Mouse (Mus musculus) kidney, adult 9 months (tissue): ENCODE measurements around the gene Cks2.

Experiments used
- DNase-seq: peaks from one replicate; pipeline ENCODE4 v3.0.0; 2022

Cks2 gene

DNA sequence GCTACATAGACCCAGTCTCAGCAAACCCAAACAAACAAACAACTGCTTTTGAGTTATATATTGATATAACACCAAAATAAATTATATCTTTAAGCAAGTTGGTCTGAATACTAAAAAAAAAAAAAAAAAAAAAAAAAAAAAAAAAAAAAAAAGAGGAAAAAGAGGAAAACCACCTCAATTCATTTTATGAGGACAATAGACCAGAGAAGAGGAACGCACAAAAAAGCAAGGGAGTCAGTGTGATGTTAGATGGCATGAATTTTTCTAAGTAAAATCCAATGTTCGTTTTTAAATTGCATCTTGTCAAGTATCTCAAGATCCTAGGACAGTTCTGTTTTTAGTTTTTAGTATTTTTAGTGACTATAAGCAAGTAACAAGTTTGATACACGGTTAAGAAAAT lies 3.6 kb upstream of the Cks2 start:
- no peak for DNase-seq

GRCm38 (mm10) chr13:51642171-51642778 lies 2.8 kb upstream of the Cks2 start:
- DNase-seq, result peak; percentile 82

GRCm38 (mm10) chr13:51643924-51644828 lies 856 bp upstream of the Cks2 start:
- no peak for DNase-seq

- peak; percentile 71 for DNase-seq
Observed at GRCm38 (mm10) chr13:51645872-51646271, 840 bp downstream of the Cks2 start.

DNA sequence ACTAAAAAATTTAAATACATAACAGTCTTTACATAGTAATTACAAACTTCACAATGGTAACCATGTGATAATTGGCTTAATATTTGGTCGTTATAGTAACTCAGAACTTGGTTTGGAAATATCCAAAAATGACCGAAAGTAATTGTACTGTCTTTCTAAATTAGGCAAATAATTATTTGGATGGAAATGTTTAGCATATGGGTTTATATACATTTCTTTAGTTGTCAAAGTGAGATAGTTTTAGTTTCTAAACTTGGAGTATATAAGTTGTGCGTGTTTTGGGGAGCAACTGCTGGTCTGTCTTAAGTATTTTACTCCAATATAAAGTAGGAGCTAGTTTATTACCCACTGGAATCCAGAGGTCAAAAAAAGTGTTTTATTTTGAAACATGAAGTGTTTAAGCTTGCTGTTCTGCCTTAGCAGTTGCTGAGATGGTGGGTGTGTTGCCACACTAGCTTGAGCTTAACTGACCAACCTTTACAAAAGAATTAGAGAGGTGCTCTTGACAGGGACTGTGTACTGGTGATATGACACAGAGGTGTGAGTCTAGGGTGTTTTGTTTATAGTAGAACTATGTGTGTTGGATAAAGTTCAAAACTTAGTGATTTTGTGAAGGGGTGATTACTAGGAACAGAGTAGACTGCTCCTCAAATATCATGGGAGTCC lies 1.5 kb downstream of the Cks2 start:
- no peak for DNase-seq

- peak; percentile 89 for DNase-seq
Observed at GRCm38 (mm10) chr13:51647770-51648169, 2.7 kb downstream of the Cks2 start.

- DNase-seq, result no peak
Observed at GRCm38 (mm10) chr13:51648237-51648636, 3.2 kb downstream of the Cks2 start.

DNA sequence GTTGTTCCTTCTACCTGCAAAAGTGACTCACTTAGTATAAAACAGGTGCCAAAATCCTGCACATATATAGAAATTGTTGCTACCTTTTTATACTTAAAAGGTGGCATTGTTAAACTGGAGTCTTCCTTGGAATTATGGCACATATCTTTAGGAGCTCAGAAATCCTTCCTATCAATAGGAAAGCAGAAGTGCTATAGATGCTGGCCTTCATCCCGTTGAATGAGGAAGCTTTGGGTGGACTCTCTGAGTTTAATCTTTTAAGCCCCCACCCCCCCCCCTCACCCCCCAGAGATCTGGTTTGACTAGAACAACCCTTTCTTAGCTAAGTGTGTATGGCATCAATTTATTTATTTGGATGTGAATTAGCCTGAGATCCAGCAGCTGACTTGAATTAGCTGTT lies 4.7 kb downstream of the Cks2 start:
- no peak for DNase-seq

GRCm38 (mm10) chr13:51651408-51652064 lies 6.5 kb downstream of the Cks2 start, which contains the start of gene Secisbp2:
Gene Secisbp2 (plus strand): TSS chr13:51651697.
- DNase-seq, result peak; percentile 93

DNA sequence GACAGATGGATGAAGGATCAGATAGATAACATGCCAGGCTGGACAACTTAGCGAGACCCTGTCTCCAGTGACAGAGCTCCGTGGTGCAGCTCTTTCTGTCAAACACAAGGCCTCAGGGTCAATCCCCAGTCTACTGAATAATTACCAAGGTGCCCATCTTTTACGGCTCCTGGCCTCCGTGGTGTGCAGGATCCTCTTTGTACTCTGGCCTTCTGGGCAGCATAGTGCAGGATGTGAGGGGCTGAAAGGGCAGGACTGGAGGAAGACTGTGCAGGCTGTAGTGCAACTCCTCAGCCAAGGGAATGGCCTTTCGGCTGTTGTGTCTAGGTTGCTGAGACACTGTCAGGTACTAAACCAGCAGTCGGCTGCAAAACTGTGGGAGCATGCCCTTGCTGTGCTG lies 8.1 kb downstream of the Cks2 start:
- peak; percentile 51 for DNase-seq

GRCm38 (mm10) chr13:51653961-51654360 lies 8.9 kb downstream of the Cks2 start:
- DNase-seq, result no peak

DNA sequence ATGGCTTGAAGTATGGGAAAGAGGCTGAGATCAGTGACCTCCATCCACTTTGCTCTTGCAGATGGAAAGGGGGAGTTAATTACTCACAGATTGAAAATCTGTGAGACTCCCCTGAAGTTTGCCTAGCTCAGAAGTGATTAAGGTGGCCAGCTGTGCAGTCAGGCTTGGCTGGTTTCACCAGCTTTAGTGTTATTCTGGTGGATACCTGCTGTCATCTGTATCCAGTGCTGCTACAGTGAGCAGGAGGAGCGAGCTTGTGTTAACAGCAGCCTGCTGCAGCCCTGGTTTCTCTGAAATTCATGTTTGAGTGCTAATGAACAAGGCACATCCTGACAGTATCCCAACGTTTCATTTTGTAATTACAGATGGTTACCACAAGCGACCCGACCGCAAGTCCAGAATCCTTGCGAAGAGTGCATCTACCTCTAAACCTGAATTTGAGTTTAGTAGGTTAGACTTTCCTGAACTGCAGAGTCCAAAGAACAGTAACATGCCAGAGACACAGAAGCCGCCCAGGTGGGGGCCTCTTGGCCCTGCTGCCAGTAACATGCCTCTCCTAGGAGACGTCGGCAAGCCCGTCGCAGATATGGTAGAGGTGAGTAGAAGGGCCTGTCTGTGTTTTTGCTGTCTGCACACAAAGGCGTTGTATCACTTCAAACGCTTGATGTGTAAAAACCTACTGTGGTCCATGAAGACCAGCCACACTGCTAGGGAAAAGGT lies 11.6 kb downstream of the Cks2 start:
- peak; percentile 74 for DNase-seq

DNA sequence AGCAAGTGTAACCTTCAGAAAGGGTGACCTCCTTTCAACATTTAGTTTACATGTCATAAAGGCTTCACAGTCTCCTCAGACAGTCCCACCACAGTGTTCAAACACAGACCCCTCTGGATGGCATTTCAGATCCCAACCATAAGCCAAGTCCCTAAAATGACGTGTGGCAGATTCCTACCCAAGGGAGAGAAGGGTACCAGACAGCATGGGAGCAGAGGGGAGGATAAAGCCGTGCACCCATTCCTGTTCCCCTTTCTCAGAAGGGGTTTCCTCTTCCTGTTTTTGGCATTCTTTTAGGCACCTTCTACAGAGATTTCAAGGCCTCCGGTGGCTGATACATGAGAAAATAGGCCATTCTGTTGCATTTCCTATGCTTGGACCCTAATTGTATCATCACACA lies 13.1 kb downstream of the Cks2 start:
- no peak for DNase-seq

DNA sequence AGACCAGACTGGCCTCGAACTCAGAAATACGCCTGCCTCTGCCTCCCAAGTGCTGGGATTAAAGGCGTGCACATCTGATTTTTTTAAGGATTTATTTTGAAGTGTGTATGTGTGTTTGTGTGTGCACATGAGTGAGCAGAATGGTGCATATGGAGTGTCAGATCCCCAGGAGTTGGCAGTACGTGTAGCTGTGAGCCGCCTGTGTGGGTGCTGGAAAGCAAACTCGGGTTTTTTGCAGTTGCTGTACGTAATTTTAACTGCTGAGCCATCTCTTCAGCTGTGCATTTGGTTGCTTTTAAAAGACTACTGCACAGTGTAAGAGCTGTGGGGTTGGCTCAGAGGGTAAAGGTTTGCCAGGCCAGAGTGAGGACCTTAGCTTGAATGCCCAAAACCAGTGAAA lies 14.5 kb downstream of the Cks2 start:
- DNase-seq, result no peak

DNA sequence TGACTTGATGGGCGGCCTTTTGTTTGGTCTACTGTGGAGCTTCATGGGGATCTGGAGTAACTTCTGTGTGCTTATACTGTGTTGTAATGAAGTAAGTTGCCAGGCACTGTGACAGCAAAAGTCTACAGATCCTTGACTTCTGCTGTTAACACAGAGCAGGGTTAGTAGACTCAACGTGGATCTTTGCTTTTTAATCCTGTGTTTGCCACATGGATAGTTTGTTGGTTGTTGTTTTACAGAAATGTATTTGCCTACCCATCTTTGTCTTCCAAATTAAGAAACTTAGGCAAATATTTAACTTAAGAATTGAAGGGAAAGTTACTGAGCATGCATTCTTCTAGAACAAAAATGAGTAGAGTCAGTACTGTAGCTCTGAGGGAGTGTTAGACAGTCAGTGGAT lies 18.5 kb downstream of the Cks2 start:
- peak; percentile 79 for DNase-seq

DNA sequence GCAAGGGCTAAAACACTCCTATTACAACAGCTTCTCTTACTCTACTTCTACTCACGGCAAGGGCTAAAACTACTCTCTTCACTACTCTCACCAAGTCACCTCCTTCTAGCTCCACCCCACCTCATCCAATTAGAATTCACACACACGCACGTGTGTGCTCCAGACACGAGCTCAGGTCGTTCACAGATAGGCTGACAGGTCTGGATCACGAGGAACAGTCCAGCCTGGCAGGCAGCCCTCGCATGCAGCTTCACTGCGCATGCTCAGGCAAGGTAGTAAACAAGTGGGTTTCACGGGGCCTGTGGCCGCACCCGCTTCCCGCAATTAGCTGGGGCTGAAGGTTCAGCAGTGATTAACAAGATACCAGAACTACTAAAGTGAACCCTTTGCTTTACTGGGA lies 23.2 kb downstream of the Cks2 start:
- DNase-seq, result peak; percentile 68

DNA sequence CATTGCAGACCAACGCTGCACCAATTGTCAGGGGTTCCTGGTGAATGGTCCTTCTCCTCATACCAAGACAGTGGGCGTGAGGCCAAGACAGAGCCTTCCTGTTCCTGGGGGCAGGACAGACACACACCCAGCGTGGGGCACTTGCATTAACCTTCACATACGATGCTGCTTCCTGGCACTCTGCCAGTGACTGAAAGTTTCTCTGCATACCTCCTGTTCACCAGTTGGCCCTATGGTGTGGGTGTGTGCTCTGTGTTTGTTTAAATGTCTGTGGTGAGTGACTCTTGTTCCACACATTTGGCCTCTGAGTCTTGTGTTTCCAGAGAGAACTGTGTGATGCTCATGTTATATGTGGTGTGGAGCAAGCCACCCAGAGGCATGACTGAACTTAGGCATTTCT lies 31.6 kb downstream of the Cks2 start:
- no peak for DNase-seq

- no peak for DNase-seq
Observed at GRCm38 (mm10) chr13:51677041-51677440, 32.0 kb downstream of the Cks2 start.

GRCm38 (mm10) chr13:51677630-51678185 lies 32.7 kb downstream of the Cks2 start:
- DNase-seq, result no peak

- no peak for DNase-seq
Observed at GRCm38 (mm10) chr13:51678687-51679086, 33.7 kb downstream of the Cks2 start.

DNA sequence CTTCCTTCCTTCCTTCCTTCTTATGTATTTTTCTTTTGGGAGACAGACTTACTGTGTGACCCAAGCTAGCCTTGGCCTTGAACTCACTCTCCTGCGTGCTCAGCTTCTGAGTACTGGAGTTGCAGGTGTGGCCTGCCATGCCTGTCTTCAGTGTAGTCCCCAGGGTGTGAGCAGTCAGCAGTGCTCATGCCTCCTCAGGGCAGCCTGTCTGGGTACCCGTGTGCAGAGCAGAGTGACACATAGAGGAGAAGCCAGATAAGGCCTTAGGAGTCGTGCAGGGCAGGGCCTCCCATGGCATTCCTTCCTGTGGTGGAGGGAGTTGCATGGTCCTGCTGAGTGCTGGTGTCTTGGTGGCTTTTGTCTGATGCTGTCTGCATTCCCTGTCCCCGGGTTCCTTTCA lies 34.3 kb downstream of the Cks2 start:
- no peak for DNase-seq

GRCm38 (mm10) chr13:51681076-51681475 lies 36.0 kb downstream of the Cks2 start:
- DNase-seq, result no peak
